Mouse (Mus musculus): ENCODE data around the gene Acbd3. TPM values are rescaled to one million over a fixed set of nuclear protein-coding genes. Genes with fewer than 3 reads are reported as not detected.

Acbd3 gene
- total RNA-seq, 2 experiments from 2014 or later: 34.3 to 34.8 TPM

DNA sequence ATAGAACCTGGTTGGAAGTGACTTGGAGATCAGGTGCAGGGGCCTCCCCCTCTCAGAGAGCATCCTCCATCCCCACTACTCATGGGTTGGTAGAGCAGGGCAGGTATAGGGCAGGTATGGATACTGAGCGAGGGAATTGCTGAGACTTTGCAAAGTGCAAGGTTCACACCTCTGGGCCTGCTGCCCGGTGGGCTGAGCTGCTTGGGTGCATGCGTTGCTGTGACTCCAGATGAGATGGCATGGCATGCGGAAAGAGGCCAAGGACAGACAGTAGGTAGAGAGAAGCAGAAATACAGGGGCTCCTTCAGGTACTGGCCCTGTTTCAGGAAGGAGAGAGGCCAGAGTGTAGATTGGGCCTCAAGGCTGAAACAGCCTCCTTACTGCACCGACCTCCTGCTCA lies 55.4 kb downstream of the Acbd3 start:
- DNase-seq (ENCODE audit: low spot score in 2 of 2): no peak

DNA sequence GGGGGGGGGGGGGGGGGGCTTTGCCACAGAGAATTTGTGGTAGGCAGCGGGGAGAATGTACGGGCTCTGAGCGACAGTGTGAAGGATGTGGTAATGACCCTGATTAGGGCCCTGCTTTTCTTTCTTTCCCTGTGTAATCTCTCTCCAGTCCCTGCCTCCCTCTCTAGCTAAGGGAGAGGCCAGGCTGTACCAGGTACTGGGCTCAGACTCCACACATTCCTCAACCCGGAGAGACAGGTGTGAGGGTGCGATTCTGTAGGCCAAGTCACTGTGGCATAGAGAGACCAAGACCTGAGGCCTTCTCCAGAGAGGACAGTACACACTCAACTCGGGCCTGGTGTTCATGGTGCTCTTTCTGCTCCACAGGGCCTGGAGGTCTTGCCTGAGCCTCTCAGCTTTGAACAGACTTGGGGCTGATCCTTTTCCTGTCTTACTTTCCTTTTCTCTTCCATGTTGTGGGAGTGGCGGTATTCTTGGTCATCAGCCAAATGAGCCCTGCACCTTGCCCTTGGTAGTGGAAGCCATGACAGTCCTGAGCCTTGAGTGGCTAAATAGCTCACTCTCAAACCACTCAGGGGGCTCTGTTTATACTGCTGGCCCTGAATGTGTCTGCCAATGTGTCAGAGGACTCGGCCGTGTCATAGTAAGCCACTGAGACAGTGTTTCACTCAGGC lies 57.2 kb downstream of the Acbd3 start:
- no peak for DNase-seq (ENCODE audit: low spot score in 2 of 2)

DNA sequence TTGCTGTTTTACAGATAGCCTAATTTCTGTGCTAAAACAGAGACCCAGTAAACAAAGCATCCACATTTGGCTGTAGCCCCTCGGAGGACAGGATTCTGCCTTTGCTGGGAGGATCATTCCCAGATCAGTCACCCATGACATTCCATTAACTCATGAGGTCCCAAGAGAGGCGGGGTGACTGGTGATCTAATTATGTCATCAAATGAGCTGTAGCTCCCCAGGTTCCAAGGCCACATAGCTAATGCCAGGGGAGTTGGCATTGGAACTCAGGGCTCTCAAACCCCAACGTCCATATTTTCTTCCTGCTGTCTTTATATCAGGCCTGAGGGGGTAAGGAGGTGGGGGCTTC lies 57.7 kb downstream of the Acbd3 start:
- no peak for DNase-seq (ENCODE audit: low spot score in 2 of 2)

DNA sequence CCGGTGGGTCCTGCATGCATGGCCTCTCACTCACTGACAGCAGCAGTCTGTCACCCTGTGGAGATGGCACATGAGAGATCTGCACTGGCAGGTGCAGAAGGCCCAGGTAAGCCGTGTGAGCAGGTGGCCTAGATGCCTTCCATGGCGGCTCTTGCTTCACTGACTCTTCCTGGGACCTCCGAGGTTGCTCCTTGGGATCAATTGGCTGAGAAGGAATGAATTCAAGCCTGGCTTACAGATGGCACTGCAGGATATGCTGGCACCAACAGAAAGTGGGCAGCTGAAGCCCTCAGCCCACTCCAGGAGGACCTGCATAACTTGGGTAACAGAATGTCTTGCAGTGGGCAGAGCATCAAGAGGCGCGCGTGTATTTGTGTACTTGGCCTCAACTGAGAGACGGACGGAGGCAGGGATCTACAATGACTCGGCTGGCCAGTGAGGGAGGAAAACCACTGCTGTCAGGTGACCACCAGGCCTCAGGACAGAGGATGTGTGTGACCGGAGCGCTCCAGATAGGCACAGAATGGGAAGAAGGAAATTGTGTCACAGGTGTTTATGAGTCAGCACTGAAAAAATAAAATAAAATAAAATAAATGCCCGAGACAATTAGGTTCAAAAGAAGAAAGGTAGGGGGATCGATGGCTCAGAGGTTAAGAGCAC lies 66.1 kb downstream of the Acbd3 start:
- DNase-seq (ENCODE audit: low spot score in 2 of 2): no peak

DNA sequence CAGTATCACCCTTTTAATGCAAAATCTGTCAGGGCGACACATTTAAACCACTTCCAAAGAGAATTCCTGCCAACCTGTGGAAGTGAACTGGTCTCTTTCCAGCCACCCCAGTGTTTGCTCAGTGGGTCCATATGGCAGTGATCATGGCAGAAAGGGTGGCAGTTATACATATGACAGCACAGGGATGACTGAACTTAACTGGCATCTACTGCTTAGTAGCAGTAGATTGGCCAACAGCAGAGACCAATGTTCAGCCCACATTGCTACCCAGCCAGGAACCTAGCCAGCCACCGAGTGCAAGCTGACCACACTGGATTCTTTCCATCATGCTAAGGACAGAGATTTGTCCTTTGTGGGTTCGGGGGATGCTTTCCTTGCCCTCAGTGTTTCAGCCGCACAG lies 67.0 kb downstream of the Acbd3 start:
- DNase-seq (ENCODE audit: low spot score in 2 of 2): no peak

DNA sequence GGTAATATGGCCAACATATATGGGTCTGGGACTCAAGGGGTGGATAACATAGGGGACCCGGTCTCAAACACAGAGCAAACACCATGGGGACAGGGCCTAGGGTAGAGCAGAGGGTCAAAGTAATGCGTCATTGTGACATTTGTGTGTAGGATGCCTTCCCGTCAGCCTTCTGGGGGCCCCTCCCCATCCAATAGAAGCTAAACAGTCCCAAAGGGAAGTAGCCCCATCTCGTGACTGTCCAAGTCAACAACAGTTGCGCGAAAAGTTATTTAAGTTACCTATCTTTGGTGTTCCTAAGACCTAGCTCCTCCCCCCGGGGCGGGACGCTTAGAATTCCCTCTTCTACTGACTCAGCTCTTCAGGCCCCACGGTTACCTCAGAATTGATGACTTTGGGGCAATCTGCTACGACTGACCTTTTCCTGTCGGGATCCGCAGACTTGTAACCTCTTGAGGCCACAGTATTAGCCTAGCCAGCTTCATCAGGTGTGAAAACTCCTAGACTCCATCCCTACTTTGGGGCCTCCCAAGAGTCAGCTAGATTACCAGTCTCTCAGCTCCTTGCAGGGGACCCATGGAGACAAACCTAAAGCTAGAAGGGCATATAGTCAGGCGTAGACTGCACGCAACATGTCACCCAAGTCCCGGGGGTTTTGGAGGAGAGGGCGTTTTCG lies 67.7 kb downstream of the Acbd3 start:
- DNase-seq (ENCODE audit: low spot score in 2 of 2): no peak

DNA sequence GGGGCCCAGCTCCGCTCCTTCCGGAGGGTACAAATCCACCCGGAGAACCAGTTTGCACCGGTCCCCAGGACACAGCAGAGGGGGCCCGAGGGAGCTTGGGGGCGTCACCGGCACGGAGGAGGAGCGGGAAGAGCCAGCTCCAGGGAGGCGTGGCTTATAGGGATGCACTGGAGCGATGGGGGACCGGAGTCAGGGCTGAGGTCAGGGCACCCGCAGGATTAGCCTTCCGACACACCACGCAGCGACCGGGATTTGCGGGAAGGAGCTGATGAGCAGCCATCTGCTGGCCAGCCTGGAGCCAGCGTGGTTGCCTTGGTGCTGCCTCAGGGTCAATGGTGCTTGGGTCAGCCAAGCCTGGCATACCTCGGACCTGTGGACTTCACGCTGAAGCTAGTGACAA lies 68.3 kb downstream of the Acbd3 start:
- DNase-seq (ENCODE audit: low spot score in 2 of 2): no peak

DNA sequence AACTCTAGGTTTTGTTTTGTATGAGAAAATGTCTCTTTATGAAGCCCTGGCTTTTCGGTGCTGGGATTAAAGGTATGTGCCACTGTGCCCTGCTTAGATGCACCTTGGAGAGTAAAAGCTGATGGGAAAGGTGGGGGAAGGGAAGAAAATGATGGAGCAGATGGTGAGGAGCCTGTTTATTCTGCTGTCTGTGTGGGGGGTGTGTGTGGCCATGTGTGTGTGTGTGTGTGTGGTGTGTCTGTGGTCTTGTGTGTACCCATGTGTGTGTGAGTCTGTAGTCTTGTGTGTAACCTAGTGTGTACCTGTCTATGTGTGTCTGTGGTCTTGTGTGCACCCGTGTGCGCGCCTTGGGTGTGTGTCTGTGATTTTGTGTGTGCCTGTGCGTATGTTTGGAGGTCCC lies 72.8 kb downstream of the Acbd3 start:
- no peak for DNase-seq (ENCODE audit: low spot score in 2 of 2)

DNA sequence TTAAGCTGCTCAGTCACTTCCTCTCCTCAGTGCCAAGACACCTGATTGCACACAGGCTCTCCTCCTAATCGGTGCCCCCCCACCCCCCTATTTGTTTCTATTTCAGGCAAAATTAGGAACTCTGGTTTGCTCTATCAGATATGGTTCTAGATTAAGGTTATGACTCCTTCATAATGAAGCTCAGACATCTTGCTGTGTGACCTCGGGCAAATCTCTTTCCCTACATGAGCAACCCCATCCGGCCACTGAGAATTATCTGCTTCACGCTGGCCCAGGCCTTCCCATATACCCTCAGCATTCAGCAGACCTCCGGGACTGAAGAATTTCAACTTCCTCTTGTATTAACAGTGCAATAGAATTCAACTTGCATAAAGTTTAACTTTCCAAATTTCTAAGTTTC lies 73.4 kb downstream of the Acbd3 start:
- no peak for DNase-seq (ENCODE audit: low spot score in 2 of 2)

DNA sequence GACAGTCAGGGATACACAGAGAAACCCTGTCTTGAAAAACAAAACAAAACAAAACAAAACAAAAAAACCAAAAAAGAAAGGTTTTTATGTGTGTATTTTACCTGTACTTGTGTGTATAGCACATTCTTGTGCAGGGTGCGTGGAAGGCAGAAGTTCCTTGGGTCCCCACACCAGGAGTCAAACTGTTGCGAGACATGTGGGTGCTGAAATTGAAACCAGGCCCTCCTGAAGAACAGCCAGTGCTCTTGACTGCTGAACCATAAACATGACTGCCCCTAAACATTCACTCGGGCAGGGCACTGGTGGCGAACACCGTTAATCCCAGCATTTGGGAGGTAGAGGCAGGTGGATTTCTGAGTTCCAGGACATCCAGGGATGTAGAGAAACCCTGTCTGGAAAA lies 74.2 kb downstream of the Acbd3 start:
- no peak for DNase-seq (ENCODE audit: low spot score in 2 of 2)

DNA sequence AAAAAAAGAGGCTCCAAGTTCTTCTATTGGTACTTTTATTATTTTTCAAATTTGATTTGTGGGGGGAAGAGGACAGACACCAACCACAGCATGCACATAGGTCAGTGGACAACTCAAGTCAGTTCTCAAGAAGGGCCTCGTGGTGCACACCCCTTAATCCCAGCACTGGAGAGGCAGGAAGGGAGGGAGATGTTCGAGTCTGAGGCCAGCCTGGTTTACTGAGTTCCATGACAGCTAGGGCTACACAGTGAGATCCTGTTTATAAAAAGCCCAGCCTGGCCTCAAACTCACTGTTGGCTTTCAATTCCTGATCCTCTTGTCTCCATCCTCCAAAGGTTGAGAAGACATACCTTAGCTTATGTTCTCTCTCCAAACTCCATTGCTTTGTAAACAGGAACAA lies 75.0 kb downstream of the Acbd3 start:
- no peak for DNase-seq (ENCODE audit: low spot score in 2 of 2)

DNA sequence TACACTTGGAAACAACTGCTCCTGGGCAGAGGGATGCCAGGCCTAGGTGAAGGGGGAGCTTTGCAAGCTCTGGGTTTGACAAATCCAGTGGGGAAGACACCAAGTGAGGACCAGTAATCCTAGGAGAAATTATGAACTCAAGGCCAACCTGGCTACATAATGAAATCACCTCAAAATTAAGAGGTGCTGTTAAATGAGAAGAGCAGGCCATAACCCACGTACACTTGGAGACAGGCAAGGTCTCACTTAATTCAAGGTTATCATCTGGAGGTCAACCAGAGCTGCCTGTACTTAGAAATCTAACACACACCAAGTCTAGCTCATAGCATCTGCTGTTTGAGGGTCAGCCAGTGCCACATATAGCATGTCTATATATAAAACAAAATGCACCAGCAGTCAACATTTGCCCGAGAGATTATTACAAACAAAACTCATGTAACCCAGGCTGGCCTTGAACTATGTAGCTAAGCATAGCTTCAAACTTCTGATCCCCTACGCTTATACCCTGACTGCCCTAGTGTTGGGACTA lies 75.7 kb downstream of the Acbd3 start:
- DNase-seq (ENCODE audit: low spot score in 2 of 2): no peak

Other genes starting within 250 kb of the Acbd3 start
- gene Stum, start 242.5 kb upstream of the Acbd3 start, total RNA-seq (2021): 100 to 1,000 TPM; 335 to 351 TPM
- gene Parp1, start 157.1 kb upstream of the Acbd3 start, total RNA-seq (2021): 100 to 1,000 TPM; 123 to 129 TPM
- gene Lin9, start 84.9 kb upstream of the Acbd3 start, total RNA-seq (2021): 1 to 10 TPM; 3.6 to 4.3 TPM
- gene Mixl1, start 29.0 kb upstream of the Acbd3 start, total RNA-seq (2021): not detected
- gene H3f3a, start 87.9 kb downstream of the Acbd3 start, total RNA-seq (2021): 100 to 1,000 TPM; 316 to 322 TPM
- 10 to 100 TPM; 23.1 to 23.8 TPM for gene Sde2, start 125.1 kb downstream of the Acbd3 start, total RNA-seq (2021)
- gene Lefty2, start 167.1 kb downstream of the Acbd3 start, total RNA-seq (2021): 1 to 10 TPM; 1.3 to 2.3 TPM
- 10 to 100 TPM; 44.0 to 44.1 TPM for gene Pycr2, start 178.2 kb downstream of the Acbd3 start, total RNA-seq (2021)
- 10 to 100 TPM in 1 of 2 experiments, 1 to 10 TPM in 1; 8.5 to 15.2 TPM for gene Lefty1, start 209.0 kb downstream of the Acbd3 start, total RNA-seq (2021)
- 10 to 100 TPM; 27.0 to 28.3 TPM for gene Tmem63a, start 216.3 kb downstream of the Acbd3 start, total RNA-seq (2021)